Mouse (Mus musculus): Measurements from ENCODE around the gene Epp13.
"Not testable (repeated sequence)": the region's sequence is repeated elsewhere in the genome, so short reads cannot be mapped to it uniquely, and the experiment has no call there.

Epp13 gene

GRCm38 (mm10) chr7:6252410-6252809 is at the start of gene Epp13:
Gene Epp13 (plus strand): TSS chr7:6252710.
- no peak for DNase-seq

GRCm38 (mm10) chr7:6204200-6204599 is 48.3 kb upstream of the Epp13 start:
- no peak for DNase-seq

- peak; percentile 22 for DNase-seq
Observed at GRCm38 (mm10) chr7:6213144-6213543, 39.4 kb upstream of the Epp13 start.

- not testable (repeated sequence) for DNase-seq
Observed at GRCm38 (mm10) chr7:6214691-6215090, 37.8 kb upstream of the Epp13 start.

- no peak for DNase-seq
Observed at GRCm38 (mm10) chr7:6220147-6220546, 32.4 kb upstream of the Epp13 start.

- no peak for DNase-seq
Observed at GRCm38 (mm10) chr7:6221978-6222377, 30.5 kb upstream of the Epp13 start, which contains the start of gene Zscan5b. Gene Zscan5b (plus strand): TSS chr7:6222278.

- not testable (repeated sequence) for DNase-seq
Observed at GRCm38 (mm10) chr7:6228491-6228890, 24.0 kb upstream of the Epp13 start.

- no peak for DNase-seq
Observed at GRCm38 (mm10) chr7:6239787-6240186, 12.7 kb upstream of the Epp13 start.

- DNase-seq: peak; percentile 18
Observed at GRCm38 (mm10) chr7:6240841-6241425, 11.6 kb upstream of the Epp13 start.

GRCm38 (mm10) chr7:6244361-6245292 is 7.9 kb upstream of the Epp13 start:
- DNase-seq: no peak

GRCm38 (mm10) chr7:6254451-6254850 is 1.9 kb downstream of the Epp13 start:
- DNase-seq: no peak

- no peak for DNase-seq
Observed at GRCm38 (mm10) chr7:6257386-6257785, 4.9 kb downstream of the Epp13 start.

- no peak for DNase-seq
Observed at GRCm38 (mm10) chr7:6258232-6259220, 6.0 kb downstream of the Epp13 start.

GRCm38 (mm10) chr7:6260004-6260403 is 7.5 kb downstream of the Epp13 start:
- DNase-seq: not testable (repeated sequence)

GRCm38 (mm10) chr7:6262120-6262519 is 9.6 kb downstream of the Epp13 start:
- DNase-seq: no peak

GRCm38 (mm10) chr7:6262984-6263383 is 10.5 kb downstream of the Epp13 start:
- no peak for DNase-seq

- DNase-seq: no peak
Observed at GRCm38 (mm10) chr7:6265695-6266094, 13.2 kb downstream of the Epp13 start.

GRCm38 (mm10) chr7:6277906-6278305 is 25.4 kb downstream of the Epp13 start:
- DNase-seq: no peak

GRCm38 (mm10) chr7:6282749-6283148 is 30.2 kb downstream of the Epp13 start:
- peak; percentile 85 for DNase-seq

GRCm38 (mm10) chr7:6283451-6284075 is 31.1 kb downstream of the Epp13 start:
- peak; percentile 79 for DNase-seq

- DNase-seq: no peak
Observed at GRCm38 (mm10) chr7:6284442-6285012, 32.0 kb downstream of the Epp13 start.

GRCm38 (mm10) chr7:6285366-6285765 is 32.9 kb downstream of the Epp13 start:
- no peak for DNase-seq
